Mouse (Mus musculus) lung, embryonic 16.5 days (tissue): ENCODE data around the gene Bmx. TPM values are rescaled to one million over a fixed set of nuclear protein-coding genes. Genes with fewer than 3 reads are reported as not detected.

ENCODE experiments used
- ATAC-seq: fragments of 200-750 bp; cut with Nextera tagmentation; 2 replicates; pipeline ENCODE4 v1.8.0; 2017; ENCODE audit warnings: low read depth, mild to moderate bottlenecking, moderate library complexity
- H3K27ac ChIP-seq: fragments of 300-500 bp; sonication (generic); 2 replicates; pipeline ENCODE4 v1.5.1; 2014; ENCODE audit warnings: mild to moderate bottlenecking, control low read depth, low read length
- H3K27me3 ChIP-seq: fragments of 300-500 bp; sonication (generic); 2 replicates; pipeline ENCODE4 v1.6.1; 2014; ENCODE audit warnings: low read depth, low read length, mixed read lengths; ENCODE audit not compliant: control insufficient read depth, insufficient read depth
- H3K36me3 ChIP-seq: fragments of 300-500 bp; sonication (generic); 2 replicates; pipeline ENCODE4 v1.6.1; 2014; ENCODE audit warnings: low read length; ENCODE audit not compliant: control insufficient read depth, insufficient read depth
- H3K4me1 ChIP-seq: fragments of 300-500 bp; sonication (generic); replicated peaks from 2 replicates; pipeline ENCODE4 v1.6.1; 2014; ENCODE audit warnings: low read length, mixed read lengths; ENCODE audit not compliant: control insufficient read depth, insufficient read depth
- H3K4me2 ChIP-seq: fragments of 300-500 bp; sonication (generic); 2 replicates; pipeline ENCODE4 v1.6.1; 2014; ENCODE audit warnings: low read depth, low read length, control low read depth
- H3K4me3 ChIP-seq: fragments of 300-500 bp; sonication (generic); 2 replicates; pipeline ENCODE4 v1.5.1; 2014; ENCODE audit warnings: mild to moderate bottlenecking, low read length, control low read depth
- H3K9ac ChIP-seq: fragments of 300-500 bp; sonication (generic); 2 replicates; pipeline ENCODE4 v1.6.1; 2014; ENCODE audit warnings: low read length, control low read depth
- H3K9me3 ChIP-seq: fragments of 300-500 bp; sonication (generic); 2 replicates; pipeline ENCODE4 v1.6.1; 2016; ENCODE audit warnings: low read length; ENCODE audit not compliant: control insufficient read depth
- WGBS: fragments of 180-500 bp; shearing (Covaris S2); extraction: QIAGEN DNeasy Blood & Tissue Kit; methylation state at CpG from one replicate; pipeline ENCODE4 v1.1.7; 2014; 5-methylcytosine and 5-hydroxymethylcytosine counted together
- polyA plus RNA-seq: library from polyadenylated mRNA; unstranded; fragments of >200 nt; fragmentation: Nextera tagmentation; extraction: Ambion mirVana; gene quantifications from 2 replicates; pipeline ENCODE4 v1.2.1, GENCODE M21; 2015

The Bmx gene
- polyA plus RNA-seq, 1 experiment from 2014 or later = 1.3 TPM

DNA sequence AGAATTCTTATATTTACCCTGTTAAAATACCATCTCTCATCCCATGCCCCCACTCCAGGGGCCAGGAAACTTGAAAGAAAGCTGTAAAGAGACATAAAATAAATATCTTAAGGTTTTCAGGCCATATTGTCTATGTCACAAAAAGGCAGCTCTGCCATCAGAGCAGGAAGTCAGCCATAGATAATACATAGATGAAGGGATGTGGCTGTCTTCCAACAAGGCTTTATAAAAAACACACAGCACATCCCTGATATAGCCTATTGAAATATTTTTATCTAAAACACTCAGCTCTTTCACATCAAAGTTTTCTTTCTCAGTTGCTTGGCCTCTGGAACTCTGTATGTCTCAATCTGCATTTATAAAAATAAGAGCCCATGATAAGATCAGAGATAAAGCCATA is 104.4 kb downstream of the Bmx start:
- no peaks in the 10 kb centered on the region for H3K4me1 ChIP-seq
- no peaks in the 10 kb centered on the region; the same call in 1 of the 2 replicates for H3K27me3 ChIP-seq
- no peaks in the 10 kb centered on the region for H3K9me3 ChIP-seq
- H3K4me3 ChIP-seq = no peak overlapping the region
- H3K9ac ChIP-seq = no peak overlapping the region
- H3K36me3 ChIP-seq = no peaks in the 10 kb centered on the region
- ATAC-seq = peak; percentile 45; the same call in 1 of the 2 replicates
- no peak overlapping the region for H3K4me2 ChIP-seq
- H3K27ac ChIP-seq = no peak overlapping the region

DNA sequence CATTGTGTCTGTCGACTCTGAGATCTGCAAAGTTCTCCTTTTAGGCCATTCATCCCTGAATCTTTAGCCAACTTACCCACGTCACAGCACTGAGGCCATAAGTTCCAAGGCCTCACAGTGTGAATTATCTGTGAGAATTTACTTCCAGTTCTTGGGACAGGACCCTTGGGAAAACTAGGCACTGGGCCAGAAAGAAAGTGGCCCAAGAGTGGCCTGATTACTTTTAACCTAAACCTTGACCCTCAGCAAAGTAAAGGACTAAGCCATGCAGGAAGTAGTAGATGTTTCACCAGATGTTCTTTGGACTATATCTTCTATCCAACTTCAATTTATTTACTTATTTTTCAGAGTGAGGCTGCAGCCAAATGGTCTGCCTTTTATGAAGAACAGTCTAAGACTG is 105.3 kb downstream of the Bmx start:
- H3K4me1 ChIP-seq = no peaks in the 10 kb centered on the region
- H3K4me2 ChIP-seq = no peak overlapping the region
- H3K27me3 ChIP-seq = no peaks in the 10 kb centered on the region; the same call in 1 of the 2 replicates
- ATAC-seq = peak; percentile 69
- 40% methylated on average over 2 of the region's 2 CpGs for WGBS
- H3K9ac ChIP-seq = no peak overlapping the region
- H3K27ac ChIP-seq = peak overlapping the region; percentile 44; the same call in 1 of the 2 replicates
- H3K4me3 ChIP-seq = no peak overlapping the region
- no peaks in the 10 kb centered on the region for H3K36me3 ChIP-seq
- no peaks in the 10 kb centered on the region for H3K9me3 ChIP-seq

DNA sequence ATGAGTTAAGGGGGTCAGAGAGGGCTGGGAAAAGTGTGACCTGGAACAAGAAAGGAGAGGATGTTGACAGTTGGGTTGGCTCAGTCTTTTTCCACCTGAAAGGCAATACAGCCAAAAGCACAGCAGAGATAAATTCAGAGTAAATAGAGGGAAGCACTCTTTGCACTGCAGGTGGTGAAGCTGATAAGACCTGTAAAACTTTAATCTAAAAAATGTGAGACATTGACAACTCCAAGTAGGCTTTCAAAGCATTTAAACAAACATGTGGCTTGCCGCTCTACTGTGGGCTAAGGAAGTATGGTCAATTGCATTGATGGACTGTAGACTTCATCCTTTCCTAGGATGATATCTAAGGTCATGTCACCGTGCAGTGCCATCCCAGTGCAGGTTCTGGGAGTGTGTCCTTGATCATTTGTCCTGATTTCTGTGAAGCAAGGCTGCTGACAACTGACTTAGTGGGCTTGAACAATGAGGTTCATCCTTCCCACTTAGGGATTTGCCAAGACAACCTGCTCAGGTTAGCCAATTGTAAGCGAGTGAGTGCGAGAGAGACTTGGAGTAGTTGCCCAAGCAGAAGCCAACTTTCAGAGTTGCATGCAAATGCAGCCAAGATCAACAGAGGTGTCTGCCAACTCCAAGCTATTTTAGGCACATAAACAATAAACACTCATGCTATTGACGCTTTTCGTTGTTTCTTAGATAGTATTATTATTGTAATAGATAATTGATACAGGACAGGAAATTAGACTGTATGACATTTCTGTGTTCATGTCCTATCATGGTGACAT is 112.3 kb downstream of the Bmx start:
- no peaks in the 10 kb centered on the region; the same call in 1 of the 2 replicates for H3K27me3 ChIP-seq
- H3K9ac ChIP-seq = no peak overlapping the region
- no peak overlapping the region for H3K4me2 ChIP-seq
- no peaks in the 10 kb centered on the region for H3K36me3 ChIP-seq
- no peak overlapping the region for H3K27ac ChIP-seq
- no peak overlapping the region for H3K4me3 ChIP-seq
- ATAC-seq = no peak
- H3K9me3 ChIP-seq = no peaks in the 10 kb centered on the region
- 50% methylated on average over 6 of the region's 6 CpGs for WGBS
- H3K4me1 ChIP-seq = no peaks in the 10 kb centered on the region

Other genes starting within 250 kb of the Bmx start
- gene Car5b, start 230.2 kb downstream of the Bmx start, polyA plus RNA-seq = 0.73 and 0.91 TPM in 2 replicates
- 22.0 and 28.4 TPM in 2 replicates for gene Siah1b, start 181.7 kb downstream of the Bmx start, polyA plus RNA-seq
- 0.39 and 0.70 TPM in 2 replicates for gene Cltrn, start 169.4 kb downstream of the Bmx start, polyA plus RNA-seq
- 2.1 and 3.3 TPM in 2 replicates for gene Ace2, start 118.9 kb downstream of the Bmx start, polyA plus RNA-seq
- gene Pir, start 11.2 kb upstream of the Bmx start, polyA plus RNA-seq = 17.1 and 17.7 TPM in 2 replicates
- gene Vegfd, start 115.2 kb upstream of the Bmx start, polyA plus RNA-seq = 56.4 and 58.4 TPM in 2 replicates
- 20.3 and 22.0 TPM in 2 replicates for gene Piga, start 161.6 kb upstream of the Bmx start, polyA plus RNA-seq
- 0.45 and 0.50 TPM in 2 replicates for gene Asb11, start 178.8 kb upstream of the Bmx start, polyA plus RNA-seq
- not detected in 2 replicates for gene Asb9, start 248.1 kb upstream of the Bmx start, polyA plus RNA-seq